ENCODE assay signal across 17 mouse cellular contexts in genomic region chr8:89465211-89465753, GRCm38 (mm10).
DNase-seq lines count a peak whose midpoint lies in the region; ATAC-seq and TF ChIP-seq lines count a peak whose summit lies in the region.
"Had no signal": no experiment of that assay in that cellular context is flagged by ENCODE, and none has a peak within 500 bp of the region (broad histone marks: within the 10 kb centered on the region; RNA-seq: fewer than 3 reads in every experiment).

No protein-coding gene starts in this region.

- no peak overlapping the region for H3K4me2 ChIP-seq in forebrain, embryonic 13.5 days
- no peak overlapping the region for H3K4me2 ChIP-seq in midbrain, embryonic 13.5 days (replicated peaks)
- H3K4me2 ChIP-seq in midbrain, embryonic 16.5 days (ENCODE audit: low read length), result no peak overlapping the region
- H3K4me2 ChIP-seq in hindbrain, postnatal 0 days (ENCODE audit: low read depth, low read length), result no peak overlapping the region
- no peak overlapping the region for H3K4me2 ChIP-seq in liver, postnatal 0 days (ENCODE audit: low read depth, low read length)
- H3K4me2 ChIP-seq: limb, embryonic 15.5 days; liver, embryonic 15.5 days had no signal

- peak; percentile 28; the same call in 1 of the 2 replicates for TF ChIP-seq CTCF in brain, embryonic 14.5 days (IDR thresholded peaks at IDR 0.05; ENCODE audit: borderline replicate concordance, extremely low read depth, insufficient read depth, insufficient read length)
- TF ChIP-seq CTCF in hindbrain, postnatal 0 days (IDR thresholded peaks at IDR 0.05; ENCODE audit: low read depth), result peak; percentile 47
- TF ChIP-seq CTCF in liver, postnatal 0 days (IDR thresholded peaks at IDR 0.05; ENCODE audit: low read depth), result no peak

- no peaks in the 10 kb centered on the region for H3K36me3 ChIP-seq in forebrain, embryonic 13.5 days (ENCODE audit: poor library complexity, severe bottlenecking)
- H3K36me3 ChIP-seq in forebrain, embryonic 10.5 days (replicated peaks), result no peaks in the 10 kb centered on the region
- H3K36me3 ChIP-seq in midbrain, embryonic 13.5 days, result no peaks in the 10 kb centered on the region
- H3K36me3 ChIP-seq in midbrain, embryonic 16.5 days (ENCODE audit: control insufficient read depth, insufficient read depth, low read length), result no peaks in the 10 kb centered on the region
- H3K36me3 ChIP-seq in hindbrain, postnatal 0 days (ENCODE audit: insufficient read depth, low read length), result no peaks in the 10 kb centered on the region
- H3K36me3 ChIP-seq in liver, postnatal 0 days (replicated peaks; ENCODE audit: insufficient read depth, low read length), result no peaks in the 10 kb centered on the region
- H3K36me3 ChIP-seq: heart, embryonic 10.5 days; limb, embryonic 15.5 days; liver, embryonic 15.5 days had no signal

- H3K27me3 ChIP-seq in forebrain, embryonic 13.5 days, result 0 out of 2 replicates have a peak, but pooled peaks cover 3% of the 10 kb centered on the region
- H3K27me3 ChIP-seq in forebrain, embryonic 10.5 days (ENCODE audit: poor library complexity, severe bottlenecking), result no peaks in the 10 kb centered on the region
- no peaks in the 10 kb centered on the region for H3K27me3 ChIP-seq in midbrain, embryonic 13.5 days
- H3K27me3 ChIP-seq in midbrain, embryonic 16.5 days (ENCODE audit: control insufficient read depth, insufficient read depth, low read depth, low read length), result no peaks in the 10 kb centered on the region
- no peaks in the 10 kb centered on the region for H3K27me3 ChIP-seq in hindbrain, postnatal 0 days (ENCODE audit: insufficient read depth, low read length)
- no peaks in the 10 kb centered on the region for H3K27me3 ChIP-seq in liver, postnatal 0 days (ENCODE audit: insufficient read depth, low read length)
- H3K27me3 ChIP-seq: limb, embryonic 15.5 days; liver, embryonic 15.5 days had no signal

- no peaks in the 10 kb centered on the region for H3K4me1 ChIP-seq in forebrain, embryonic 13.5 days
- H3K4me1 ChIP-seq in forebrain, embryonic 10.5 days, result peaks cover 9% of the 10 kb centered on the region
- H3K4me1 ChIP-seq in midbrain, embryonic 13.5 days (replicated peaks), result 0 out of 2 replicates have a peak, but pooled peaks cover 5% of the 10 kb centered on the region
- no peaks in the 10 kb centered on the region; the same call in 1 of the 2 replicates for H3K4me1 ChIP-seq in midbrain, embryonic 16.5 days (ENCODE audit: control insufficient read depth, insufficient read depth, low read length)
- no peaks in the 10 kb centered on the region; the same call in 1 of the 2 replicates for H3K4me1 ChIP-seq in hindbrain, postnatal 0 days (ENCODE audit: insufficient read depth, low read length)
- H3K4me1 ChIP-seq in liver, postnatal 0 days (ENCODE audit: insufficient read depth), result no peaks in the 10 kb centered on the region
- H3K4me1 ChIP-seq: heart, embryonic 10.5 days; liver, embryonic 15.5 days had no signal

- ATAC-seq in forebrain, embryonic 13.5 days, result 0 out of 2 replicates have a peak, but pooled peaks have one; percentile 41
- ATAC-seq in midbrain, embryonic 13.5 days, result peak; percentile 75
- ATAC-seq in midbrain, embryonic 16.5 days, result no peak
- 0 out of 2 replicates have a peak, but pooled peaks have one; percentile 47 for ATAC-seq in hindbrain, postnatal 0 days
- no peak for ATAC-seq in liver, postnatal 0 days
- ATAC-seq: intestine, embryonic 16.5 days had no signal

- TF ChIP-seq EP300 in liver, postnatal 0 days (IDR thresholded peaks at IDR 0.05; ENCODE audit: low read depth), result no peak

- no peak for DNase-seq in forebrain, embryonic 10.5 days (ENCODE audit: extremely low spot score, low spot score)
- DNase-seq in brain, embryonic 14.5 days (ENCODE audit: low read depth), result peak; percentile 71
- DNase-seq in hindbrain, postnatal 0 days (ENCODE audit: low spot score), result peak; percentile 28
- DNase-seq in liver, postnatal 0 days, result no peak
- no peak for DNase-seq in cerebellum, postnatal 14 days
- DNase-seq: adrenal gland, postnatal 10 days; cerebellum, adult 8-10 months; kidney, postnatal 25 days; lung, postnatal 4 days; thymus, postnatal 25 days had no signal

- 63% methylated on average over 13 of the region's 13 CpGs for whole genome bisulfite sequencing in forebrain, embryonic 13.5 days
- WGBS in forebrain, embryonic 10.5 days, result 92% methylated on average over 13 of the region's 13 CpGs
- 66% methylated on average over 13 of the region's 13 CpGs for WGBS in midbrain, embryonic 13.5 days
- WGBS in midbrain, embryonic 16.5 days, result 58% methylated on average over 13 of the region's 13 CpGs
- WGBS in hindbrain, postnatal 0 days, result 54% methylated on average over 13 of the region's 13 CpGs
- WGBS in liver, postnatal 0 days (ENCODE audit: insufficient replicate concordance), result 82% methylated on average over 13 of the region's 13 CpGs

- no peak overlapping the region for H3K4me3 ChIP-seq in forebrain, embryonic 13.5 days
- H3K4me3 ChIP-seq in forebrain, embryonic 10.5 days, result no peak overlapping the region
- H3K4me3 ChIP-seq in midbrain, embryonic 13.5 days (replicated peaks), result no peak overlapping the region
- no peak overlapping the region for H3K4me3 ChIP-seq in midbrain, embryonic 16.5 days (ENCODE audit: low read depth, low read length)
- no peak overlapping the region for H3K4me3 ChIP-seq in hindbrain, postnatal 0 days (ENCODE audit: low read length)
- no peak overlapping the region for H3K4me3 ChIP-seq in liver, postnatal 0 days (ENCODE audit: low read depth, low read length)
- H3K4me3 ChIP-seq: heart, embryonic 10.5 days; limb, embryonic 15.5 days; liver, embryonic 15.5 days had no signal

- no peaks in the 10 kb centered on the region for H3K9me3 ChIP-seq in forebrain, embryonic 13.5 days (replicated peaks)
- no peaks in the 10 kb centered on the region for H3K9me3 ChIP-seq in forebrain, embryonic 10.5 days
- H3K9me3 ChIP-seq in midbrain, embryonic 13.5 days, result no peaks in the 10 kb centered on the region
- no peaks in the 10 kb centered on the region for H3K9me3 ChIP-seq in midbrain, embryonic 16.5 days (replicated peaks; ENCODE audit: control insufficient read depth, low read length, poor library complexity, severe bottlenecking)
- no peaks in the 10 kb centered on the region; the same call in 1 of the 2 replicates for H3K9me3 ChIP-seq in hindbrain, postnatal 0 days (ENCODE audit: low read length)
- H3K9me3 ChIP-seq in liver, postnatal 0 days (ENCODE audit: low read length), result no peaks in the 10 kb centered on the region
- H3K9me3 ChIP-seq: heart, embryonic 10.5 days; limb, embryonic 15.5 days; liver, embryonic 15.5 days had no signal

- TF ChIP-seq POLR2A in brain, embryonic 14.5 days (IDR thresholded peaks at IDR 0.05; ENCODE audit: borderline replicate concordance, extremely low read depth, insufficient read depth, insufficient read length, poor library complexity, severe bottlenecking), result no peak

- no peak overlapping the region for H3K27ac ChIP-seq in forebrain, embryonic 13.5 days
- no peak overlapping the region for H3K27ac ChIP-seq in forebrain, embryonic 10.5 days
- H3K27ac ChIP-seq in midbrain, embryonic 13.5 days, result no peak overlapping the region
- no peak overlapping the region for H3K27ac ChIP-seq in midbrain, embryonic 16.5 days (ENCODE audit: low read length)
- no peak overlapping the region for H3K27ac ChIP-seq in hindbrain, postnatal 0 days
- no peak overlapping the region for H3K27ac ChIP-seq in liver, postnatal 0 days (ENCODE audit: low read depth)
- H3K27ac ChIP-seq: heart, embryonic 10.5 days; limb, embryonic 15.5 days; liver, embryonic 15.5 days had no signal

- H3K9ac ChIP-seq in forebrain, embryonic 13.5 days, result no peak overlapping the region
- H3K9ac ChIP-seq in midbrain, embryonic 13.5 days (replicated peaks), result no peak overlapping the region
- no peak overlapping the region for H3K9ac ChIP-seq in midbrain, embryonic 16.5 days (ENCODE audit: low read depth, low read length)
- H3K9ac ChIP-seq in hindbrain, postnatal 0 days (replicated peaks; ENCODE audit: low read length), result no peak overlapping the region
- no peak overlapping the region for H3K9ac ChIP-seq in liver, postnatal 0 days (replicated peaks)
- H3K9ac ChIP-seq: limb, embryonic 15.5 days; liver, embryonic 15.5 days had no signal

Comparison
In these comparisons a context has a peak if more than half of its experiments do, and no peak if none do; other contexts are left out.
1. ATAC-seq: peak in forebrain, embryonic 13.5 days (single experiment), midbrain, embryonic 13.5 days (single experiment) and hindbrain, postnatal 0 days (single experiment); none in midbrain, embryonic 16.5 days (single experiment) and liver, postnatal 0 days (single experiment).
2. DNase-seq: peak in brain, embryonic 14.5 days (single experiment) and hindbrain, postnatal 0 days (single experiment); none in forebrain, embryonic 10.5 days (single experiment), liver, postnatal 0 days (single experiment) and cerebellum, postnatal 14 days (0 of 2).